Mouse (Mus musculus) midbrain, postnatal 0 days (tissue): ENCODE measurements around the gene App. TPM values are rescaled to one million over a fixed set of nuclear protein-coding genes. Genes with fewer than 3 reads are reported as not detected.

ENCODE experiments used
- ATAC-seq: fragments of 200-750 bp; cut with Nextera tagmentation; 2 replicates; pipeline ENCODE4 v1.8.0; 2017; ENCODE audit warnings: moderate number of reproducible peaks, mild to moderate bottlenecking, moderate TSS enrichment, moderate library complexity; ENCODE audit not compliant: low FRiP score
- DNase-seq: peaks from one replicate; pipeline ENCODE4 v3.0.0-alpha.2; 2015; ENCODE audit warnings: low spot score
- H3K27ac ChIP-seq: fragments of 300-500 bp; sonication (generic); 2 replicates; pipeline ENCODE4 v1.5.1; 2014; ENCODE audit warnings: low read depth, mild to moderate bottlenecking, low read length, mixed read lengths
- H3K27me3 ChIP-seq: fragments of 300-500 bp; sonication (generic); 2 replicates; pipeline ENCODE4 v1.6.1; 2014; ENCODE audit warnings: low read length, control low read depth, mixed read lengths; ENCODE audit not compliant: insufficient read depth
- H3K36me3 ChIP-seq: fragments of 300-500 bp; sonication (generic); 2 replicates; pipeline ENCODE4 v1.6.1; 2014; ENCODE audit warnings: low read length, control low read depth, mixed read lengths; ENCODE audit not compliant: insufficient read depth
- H3K4me1 ChIP-seq: fragments of 300-500 bp; sonication (generic); 2 replicates; pipeline ENCODE4 v1.6.1; 2014; ENCODE audit warnings: mild to moderate bottlenecking, control low read depth, antibody characterized with exemption, low read length, mixed read lengths; ENCODE audit not compliant: insufficient read depth
- H3K4me2 ChIP-seq: fragments of 300-500 bp; sonication (generic); 2 replicates; pipeline ENCODE4 v1.6.1; 2014; ENCODE audit warnings: low read depth, mild to moderate bottlenecking, low read length, mixed read lengths; ENCODE audit not compliant: poor library complexity, severe bottlenecking
- H3K4me3 ChIP-seq: fragments of 300-500 bp; sonication (generic); 2 replicates; pipeline ENCODE4 v1.5.1; 2014; ENCODE audit warnings: low read depth, mild to moderate bottlenecking, low read length, moderate library complexity
- H3K9ac ChIP-seq: fragments of 300-500 bp; sonication (generic); replicated peaks from 2 replicates; pipeline ENCODE4 v1.6.1; 2014; ENCODE audit warnings: mild to moderate bottlenecking, low read length, moderate library complexity, mixed read lengths; ENCODE audit not compliant: poor library complexity, severe bottlenecking
- H3K9me3 ChIP-seq: fragments of 300-500 bp; sonication (generic); 2 replicates; pipeline ENCODE4 v1.6.1; 2016; ENCODE audit warnings: low read length, control low read depth
- CTCF ChIP-seq: IDR thresholded peaks from 2 replicates; pipeline ENCODE4 v1.5.1; 2016; ENCODE audit warnings: antibody characterized with exemption, mild to moderate bottlenecking
- WGBS: fragments of 180-500 bp; shearing (Covaris S2); extraction: QIAGEN DNeasy Blood & Tissue Kit; methylation state at CpG from one replicate; pipeline ENCODE4 v1.1.7; 2014; 5-methylcytosine and 5-hydroxymethylcytosine counted together
- polyA plus RNA-seq: library from polyadenylated mRNA; unstranded; fragments of >200 nt; fragmentation: Nextera tagmentation; extraction: Ambion mirVana; gene quantifications from 2 replicates; pipeline ENCODE4 v1.2.1, GENCODE M21; 2015
- total RNA-seq: library from RNA; depleted of rRNA; stranded (reverse); fragments of >200 nt; gene quantifications from 2 replicates; pipeline ENCODE4 v1.2.3, GENCODE M21; 2014

Gene App
- total and polyA plus RNA-seq, 2 experiments from 2014 or later: 511 to 597 TPM

GRCm38 (mm10) chr16:84973446-84974175 lies 200.0 kb downstream of the App start:
- Histone ChIP-seq H3K9me3 (no peaks in the 10 kb centered on the region), H3K36me3 (peaks cover 24% of the 10 kb centered on the region), H3K4me1 (no peaks in the 10 kb centered on the region), H3K4me2 (no peak overlapping the region), H3K27ac (no peak overlapping the region), H3K4me3 (no peak overlapping the region), H3K9ac (no peak overlapping the region), H3K27me3 (no peaks in the 10 kb centered on the region)
- ATAC-seq (no peak), DNase-seq (no peak)
- 96% methylated on average over 15 of the region's 15 CpGs for WGBS
- TF ChIP-seq CTCF: no peak

DNA sequence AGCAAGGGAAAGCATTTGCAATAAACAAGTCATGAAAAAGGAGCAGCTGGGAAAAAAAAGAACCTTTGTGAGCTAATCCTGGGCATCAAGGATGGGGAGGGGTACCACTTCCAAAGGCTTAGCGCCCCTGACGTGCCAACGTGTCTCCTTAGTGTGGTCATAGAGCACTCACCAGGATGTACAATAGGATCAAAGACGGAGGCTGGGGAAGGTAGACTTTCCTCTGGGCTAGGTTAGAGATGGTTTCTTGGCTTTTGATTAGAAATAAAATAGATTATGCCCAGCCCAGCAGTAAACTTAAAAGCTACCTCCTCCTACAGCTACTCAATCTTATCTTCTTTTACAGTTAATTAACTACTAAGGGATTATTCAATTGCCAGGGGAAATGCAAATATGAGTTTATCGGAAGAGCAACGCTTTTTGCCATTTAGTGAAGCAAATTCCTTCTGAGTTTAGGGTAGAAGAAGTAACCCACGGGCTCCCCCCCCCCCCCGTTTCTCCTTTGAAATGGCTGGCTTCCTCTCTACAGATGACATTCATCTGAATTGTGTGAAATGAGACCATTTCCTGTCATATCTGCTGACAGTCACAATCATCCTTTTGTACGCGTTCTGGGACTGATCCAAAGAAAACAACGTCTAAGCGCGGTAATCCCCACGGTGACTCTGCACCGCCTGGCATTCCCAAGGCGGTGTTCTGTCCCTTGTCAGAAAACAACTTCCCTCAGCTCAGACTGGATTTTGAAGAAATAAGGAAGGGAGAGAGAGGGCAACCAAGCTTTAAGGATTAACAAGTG lies 201.8 kb downstream of the App start:
- Histone ChIP-seq H3K4me2 (peak overlapping the region; percentile 10; the same call in 1 of the 2 replicates), H3K9me3 (no peaks in the 10 kb centered on the region), H3K9ac (no peak overlapping the region), H3K36me3 (peaks cover 21% of the 10 kb centered on the region), H3K27me3 (no peaks in the 10 kb centered on the region), H3K27ac (peak overlapping the region; percentile 1), H3K4me3 (no peak overlapping the region), H3K4me1 (no peaks in the 10 kb centered on the region)
- TF ChIP-seq CTCF: no peak
- DNase-seq: no peak
- 19% methylated on average over 16 of the region's 16 CpGs for WGBS
- peak; percentile 57 for ATAC-seq

DNA sequence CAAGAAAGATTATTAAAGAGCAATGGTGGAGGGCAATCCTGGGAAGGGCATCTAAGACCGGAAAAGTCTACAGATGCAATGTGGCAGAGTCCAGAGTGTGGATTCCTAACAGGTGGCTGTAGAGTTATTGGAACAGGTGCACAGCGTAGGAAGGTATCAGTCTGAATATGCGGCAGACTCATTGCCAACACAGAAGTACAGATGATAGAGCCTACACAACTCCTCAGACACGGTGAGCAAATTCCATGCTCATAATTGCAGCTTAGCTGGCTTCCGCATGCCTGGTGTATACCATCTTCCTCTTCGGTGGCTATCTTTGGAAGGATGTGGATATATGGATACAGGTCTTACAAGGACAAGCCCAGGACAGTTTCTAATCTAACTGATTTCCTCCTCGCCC lies 204.5 kb downstream of the App start:
- 92% methylated on average over 7 of the region's 7 CpGs for WGBS
- no peak overlapping the region for H3K9ac ChIP-seq
- no peak overlapping the region for H3K4me3 ChIP-seq
- H3K36me3 ChIP-seq: peaks cover 15% of the 10 kb centered on the region
- ATAC-seq: no peak
- H3K4me2 ChIP-seq: no peak overlapping the region
- H3K4me1 ChIP-seq: no peaks in the 10 kb centered on the region
- no peak for TF ChIP-seq CTCF
- H3K27ac ChIP-seq: no peak overlapping the region
- H3K27me3 ChIP-seq: no peaks in the 10 kb centered on the region
- DNase-seq: no peak
- no peaks in the 10 kb centered on the region for H3K9me3 ChIP-seq

- no peak overlapping the region for H3K27ac ChIP-seq
- H3K36me3 ChIP-seq: peaks cover 18% of the 10 kb centered on the region
- no peak overlapping the region for H3K4me3 ChIP-seq
- ATAC-seq (no peak), DNase-seq (no peak)
- H3K9ac ChIP-seq: no peak overlapping the region
- H3K27me3 ChIP-seq: no peaks in the 10 kb centered on the region
- WGBS: 64% methylated on average over 4 of the region's 4 CpGs
- H3K9me3 ChIP-seq: no peaks in the 10 kb centered on the region
- H3K4me2 ChIP-seq: no peak overlapping the region
- TF ChIP-seq CTCF: no peak
- H3K4me1 ChIP-seq: no peaks in the 10 kb centered on the region
These were observed 206.6 kb downstream of the App start for GRCm38 (mm10) chr16:84966983-84967382.

DNA sequence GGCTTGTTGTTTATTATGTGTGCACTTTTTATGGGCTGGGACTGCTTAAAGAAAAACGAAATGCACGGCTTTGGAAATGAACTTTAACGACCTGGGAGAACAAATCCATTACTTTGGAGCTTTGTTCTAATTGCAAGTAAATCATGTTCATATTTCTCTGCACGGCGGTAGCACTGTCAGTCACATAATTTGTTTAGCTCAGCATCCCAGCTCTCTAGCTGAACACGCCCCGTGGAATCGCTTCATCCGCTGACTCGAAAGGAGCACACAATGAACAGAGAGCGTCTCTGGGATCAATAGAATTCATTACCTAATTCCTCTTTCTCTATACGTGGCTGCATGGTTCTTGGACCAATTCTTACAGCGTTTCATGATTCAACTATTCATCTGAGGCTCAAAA lies 207.5 kb downstream of the App start:
- Histone ChIP-seq H3K9ac (no peak overlapping the region), H3K27me3 (no peaks in the 10 kb centered on the region), H3K4me1 (no peaks in the 10 kb centered on the region), H3K4me3 (no peak overlapping the region), H3K9me3 (no peaks in the 10 kb centered on the region), H3K27ac (no peak overlapping the region), H3K4me2 (no peak overlapping the region), H3K36me3 (peaks cover 25% of the 10 kb centered on the region)
- TF ChIP-seq CTCF: no peak
- no peak for DNase-seq
- 63% methylated on average over 13 of the region's 13 CpGs for WGBS
- ATAC-seq: no peak

- H3K4me2 ChIP-seq: no peak overlapping the region
- no peak for DNase-seq
- 84% methylated on average over 9 of the region's 9 CpGs for WGBS
- H3K9ac ChIP-seq: no peak overlapping the region
- peaks cover 26% of the 10 kb centered on the region for H3K36me3 ChIP-seq
- no peak overlapping the region for H3K27ac ChIP-seq
- no peaks in the 10 kb centered on the region for H3K4me1 ChIP-seq
- no peaks in the 10 kb centered on the region for H3K27me3 ChIP-seq
- no peak for ATAC-seq
- no peak for TF ChIP-seq CTCF
- no peaks in the 10 kb centered on the region for H3K9me3 ChIP-seq
- H3K4me3 ChIP-seq: no peak overlapping the region
These were observed 209.6 kb downstream of the App start for GRCm38 (mm10) chr16:84963960-84964359.
